Mouse (Mus musculus) Patski (cell line): ENCODE results near the gene Krt80. TPM values are rescaled to one million over a fixed set of nuclear protein-coding genes. Genes with fewer than 3 reads are reported as not detected.

Source experiments
- ATAC-seq: fragments of 100-300 bp; one replicate; pipeline ENCODE4 v1.8.0; 2021
- CTCF ChIA-PET: fragments of 350-600 bp; sonication (Branson Sonifier 250); formaldehyde crosslinking; loops from one replicate; lab custom pipeline; 2022; ENCODE audit warnings: inconsistent platforms; lab: Charles Lee
- POLR2A ChIA-PET: fragments of 350-600 bp; sonication (Branson Sonifier 250); formaldehyde crosslinking; loops from one replicate; lab custom pipeline; 2022; ENCODE audit warnings: antibody characterized with exemption, inconsistent platforms; lab: Charles Lee
- DNase-seq: peaks from one replicate; pipeline ENCODE4 v3.0.0-alpha.2; 2011; ENCODE audit warnings: low read depth, low spot score
- H3K27me3 ChIP-seq: fragments of 371-371 bp; one replicate; pipeline ENCODE4 v1.5.1; 2021
- CTCF ChIP-seq: fragments of 100-300 bp; IDR thresholded peaks from one replicate; pipeline ENCODE4 v1.5.1; 2021
- in situ Hi-C: fragments of 300-500 bp; cut with MboI; formaldehyde crosslinking; loops from 3 replicates; pipeline ENCODE4 v1.11.1; 2018; ENCODE audit warnings: low pct_unique_long_range_greater_than_20kb, mixed read lengths
- polyA plus RNA-seq: library from polyadenylated mRNA; unstranded; gene quantifications from one replicate; pipeline ENCODE4 v1.2.3, GENCODE M21; 2021

Krt80 gene
- polyA plus RNA-seq, 1 experiment from 2014 or later = 16.7 TPM

DNA sequence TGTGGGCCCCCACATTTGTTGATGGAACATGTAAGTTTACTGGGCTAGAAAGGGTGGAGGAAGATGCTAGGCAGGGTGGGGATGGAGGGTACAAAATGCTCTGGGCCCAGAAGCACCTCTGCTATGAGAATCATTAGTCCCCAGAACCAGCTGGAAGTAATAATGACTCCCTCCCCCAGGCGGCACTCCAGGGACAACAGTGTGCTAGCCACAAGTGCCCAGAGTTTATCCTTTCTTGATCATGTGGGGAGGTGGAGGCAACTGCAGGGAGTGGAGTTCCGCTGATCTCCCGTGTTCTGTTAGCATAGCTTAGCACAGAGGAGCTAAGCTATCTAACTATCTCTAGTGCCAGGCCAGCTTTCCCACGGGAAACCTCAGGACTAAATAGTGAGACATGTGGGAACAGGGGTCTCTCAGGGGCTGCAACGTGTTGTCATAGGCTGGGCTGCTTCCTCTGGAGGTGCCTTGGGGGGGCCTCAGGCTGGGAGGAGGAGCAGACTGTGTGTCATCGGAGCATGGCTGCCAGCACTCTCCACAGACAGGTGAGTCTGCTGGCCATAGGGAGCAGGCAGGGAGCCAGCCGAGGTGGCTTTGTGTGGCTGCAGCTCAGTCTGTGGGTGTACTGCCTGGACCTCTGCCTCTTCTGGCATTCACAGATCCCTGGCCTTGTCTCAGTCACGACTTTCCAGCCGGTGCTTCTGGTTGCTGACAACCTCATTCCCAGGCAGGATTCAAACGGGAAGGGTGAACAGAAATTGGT, 17.1 kb downstream of the Krt80 start:
- ChIA-PET POLR2A (interaction anchor here (0.8 kb wide), 1 partner anchor 48 kb away, joined by 3 read pairs; no protein-coding TSS in a partner anchor), CTCF (interaction anchor here (0.9 kb wide), 1 partner anchor 8 kb away, joined by 3 read pairs; no protein-coding TSS in a partner anchor)
- no peak for TF ChIP-seq CTCF
- H3K27me3 ChIP-seq = no peaks in the 10 kb centered on the region
- DNase-seq (no peak), ATAC-seq (no peak)
- in situ Hi-C loops = no loop called here

GRCm38 (mm10) chr15:101352047-101352446, 17.9 kb downstream of the Krt80 start:
- no peak for TF ChIP-seq CTCF
- DNase-seq (no peak), ATAC-seq (no peak)
- CTCF ChIA-PET = interaction anchor here (0.9 to 2.3 kb wide), 2 partner anchors 9 to 10 kb away, joined by 3 to 13 read pairs; no protein-coding TSS in a partner anchor
- no peaks in the 10 kb centered on the region for H3K27me3 ChIP-seq
- POLR2A ChIA-PET = interaction anchor here (0.8 kb wide), 1 partner anchor 49 kb away, joined by 3 read pairs; no protein-coding TSS in a partner anchor
- in situ Hi-C loops = no loop called here

GRCm38 (mm10) chr15:101341797-101342515, 28.0 kb downstream of the Krt80 start:
- no peak for ATAC-seq
- ChIA-PET CTCF (interaction anchor here (0.7 to 4.9 kb wide), 24 partner anchors 9 to 642 kb away, joined by 3 to 72 read pairs (median 4); partner anchors contain the start of gene Krt7), POLR2A (interaction anchor here (1.1 to 2.1 kb wide), 2 partner anchors 35 to 45 kb away, joined by 3 to 7 read pairs; no protein-coding TSS in a partner anchor)
- H3K27me3 ChIP-seq = no peaks in the 10 kb centered on the region
- DNase-seq = no peak
- in situ Hi-C loops = loop anchor here (5.0 kb wide), 2 partner anchors 45 to 155 kb away; no protein-coding TSS in a partner anchor
- peak; percentile 97 for TF ChIP-seq CTCF

DNA sequence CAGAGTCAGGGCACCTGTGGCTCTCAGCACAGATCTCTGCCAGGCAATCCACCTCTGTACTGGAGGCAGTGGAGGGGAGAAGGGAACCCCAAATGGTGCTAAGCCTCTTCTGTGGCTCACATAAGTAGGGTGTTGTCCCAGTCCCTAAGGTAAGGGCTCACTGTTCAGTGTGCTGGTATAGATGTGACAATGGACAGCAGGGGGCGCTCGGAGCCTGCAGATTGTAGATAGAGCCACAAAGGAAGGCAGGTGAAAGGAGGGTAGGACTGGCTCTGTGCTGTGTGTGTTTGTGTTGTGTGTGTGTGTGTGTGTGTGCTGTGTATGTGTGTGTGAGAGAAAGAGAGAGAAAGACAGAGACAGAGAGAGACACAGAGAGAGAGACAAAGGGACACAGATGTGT, 30.4 kb downstream of the Krt80 start:
- POLR2A ChIA-PET = interaction anchor here (1.6 kb wide), 1 partner anchor 9 kb away, joined by 5 read pairs; no protein-coding TSS in a partner anchor
- DNase-seq (no peak), ATAC-seq (no peak)
- peak; percentile 97 for TF ChIP-seq CTCF
- no peaks in the 10 kb centered on the region for H3K27me3 ChIP-seq
- CTCF ChIA-PET = interaction anchor here (0.9 to 4.9 kb wide), 5 partner anchors 12 to 634 kb away, joined by 3 to 72 read pairs (median 9); no protein-coding TSS in a partner anchor
- in situ Hi-C loops = loop anchor here (5.0 kb wide), 2 partner anchors 433 to 643 kb away; no protein-coding TSS in a partner anchor

DNA sequence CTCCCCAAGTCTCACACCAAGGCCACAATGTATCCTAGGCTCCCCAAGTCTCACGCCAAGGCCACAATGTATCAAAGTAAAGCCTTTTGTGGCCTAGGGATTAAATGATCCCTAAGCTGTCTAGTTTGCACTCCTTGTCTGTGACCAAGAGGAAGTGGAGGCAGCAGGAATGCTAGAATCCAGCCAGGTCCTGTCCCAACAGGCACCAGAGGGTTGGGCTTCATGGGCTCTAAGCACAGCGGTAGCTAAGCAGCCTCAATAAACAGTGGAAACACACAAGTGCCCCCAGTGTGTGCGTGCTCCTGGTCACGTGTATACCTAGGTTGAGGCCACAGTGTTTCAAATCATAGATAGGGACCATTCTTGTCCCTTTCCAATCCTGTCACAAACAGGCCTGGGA, 31.6 kb downstream of the Krt80 start:
- in situ Hi-C loops = loop anchor here (5.0 kb wide), 2 partner anchors 434 to 644 kb away; no protein-coding TSS in a partner anchor
- POLR2A ChIA-PET = no interaction called here
- CTCF ChIA-PET = interaction anchor here (0.8 to 1.9 kb wide), 4 partner anchors 10 to 646 kb away, joined by 3 to 9 read pairs (median 4); no protein-coding TSS in a partner anchor
- no peaks in the 10 kb centered on the region for H3K27me3 ChIP-seq
- ATAC-seq (no peak), DNase-seq (no peak)
- no peak for TF ChIP-seq CTCF

GRCm38 (mm10) chr15:101336474-101337174, 33.3 kb downstream of the Krt80 start:
- ChIA-PET CTCF (interaction anchor here (1.1 to 1.9 kb wide), 2 partner anchors 9 to 51 kb away, joined by 6 read pairs; no protein-coding TSS in a partner anchor), POLR2A (interaction anchor here (1.1 to 1.3 kb wide), 2 partner anchors 11 to 51 kb away, joined by 3 read pairs; no protein-coding TSS in a partner anchor)
- no peak for DNase-seq
- ATAC-seq = no peak
- no peaks in the 10 kb centered on the region for H3K27me3 ChIP-seq
- no peak for TF ChIP-seq CTCF
- in situ Hi-C loops = loop anchor here (5.0 kb wide), 2 partner anchors 436 to 646 kb away; no protein-coding TSS in a partner anchor

- in situ Hi-C loops = loop anchor here (5.0 kb wide), 1 partner anchor 739 kb away; the partner anchor contains the start of gene Eif4b
- H3K27me3 ChIP-seq = no peaks in the 10 kb centered on the region
Observed at GRCm38 (mm10) chr15:101333648-101334047, 36.3 kb downstream of the Krt80 start.

DNA sequence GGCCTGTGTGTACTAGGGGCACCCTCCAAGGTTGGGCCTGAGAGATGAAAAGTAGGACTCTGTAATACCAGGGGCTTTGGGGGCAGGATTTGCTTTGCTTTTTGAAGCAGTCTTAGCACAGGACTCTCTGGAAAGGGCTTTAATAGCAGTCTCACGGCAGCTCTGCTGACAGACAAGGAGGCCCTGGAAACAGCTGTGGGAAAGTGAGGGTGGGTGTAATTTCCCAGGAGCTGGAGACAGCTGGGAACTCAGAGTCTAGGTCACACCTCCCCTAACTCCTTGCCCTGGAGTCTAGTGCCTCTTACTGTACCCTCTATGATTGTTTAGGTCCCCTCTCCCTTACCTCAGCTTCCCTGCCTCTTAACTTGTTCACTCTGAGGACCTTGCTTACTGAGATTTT, 36.8 kb downstream of the Krt80 start:
- no peak for DNase-seq
- TF ChIP-seq CTCF = no peak
- no peaks in the 10 kb centered on the region for H3K27me3 ChIP-seq
- in situ Hi-C loops = loop anchor here (5.0 kb wide), 1 partner anchor 739 kb away; the partner anchor contains the start of gene Eif4b
- CTCF ChIA-PET = interaction anchor here (0.7 to 1.9 kb wide), 5 partner anchors 54 to 651 kb away, joined by 3 to 7 read pairs (median 3); no protein-coding TSS in a partner anchor
- POLR2A ChIA-PET = no interaction called here
- ATAC-seq = no peak

More at GRCm38 (mm10) chr15:101333648-101334047, 36.3 kb downstream of the Krt80 start:
- DNase-seq = no peak
- ChIA-PET CTCF (interaction anchor here (0.8 to 1.9 kb wide), 5 partner anchors 53 to 651 kb away, joined by 3 to 7 read pairs (median 3); no protein-coding TSS in a partner anchor), POLR2A (no interaction called here)
- TF ChIP-seq CTCF = no peak
- ATAC-seq = no peak

GRCm38 (mm10) chr15:101332370-101332769, 37.6 kb downstream of the Krt80 start:
- POLR2A ChIA-PET = no interaction called here
- no peak for ATAC-seq
- CTCF ChIA-PET = interaction anchor here (0.7 to 1.9 kb wide), 2 partner anchors 55 to 652 kb away, joined by 3 to 7 read pairs; no protein-coding TSS in a partner anchor
- H3K27me3 ChIP-seq = no peaks in the 10 kb centered on the region
- TF ChIP-seq CTCF = no peak
- no peak for DNase-seq
- in situ Hi-C loops = loop anchor here (5.0 kb wide), 1 partner anchor 740 kb away; the partner anchor contains the start of gene Eif4b
